Mouse (Mus musculus) stomach, postnatal 0 days (tissue): Measurements from ENCODE around the gene Lgr4. TPM values are rescaled to one million over a fixed set of nuclear protein-coding genes. Genes with fewer than 3 reads are reported as not detected.
A peak's percentile ranks its signal among the peaks of the same experiment; 100 is the strongest.

Experiments used
- ATAC-seq: fragments of 200-750 bp; cut with Nextera tagmentation; 2 replicates; pipeline ENCODE4 v1.8.0; 2017; ENCODE audit not compliant: low FRiP score, low TSS enrichment
- DNase-seq: peaks from one replicate; pipeline ENCODE4 v3.0.0-alpha.2; 2016; ENCODE audit warnings: low spot score
- H3K27ac ChIP-seq: fragments of 300-500 bp; sonication (generic); replicated peaks from 2 replicates; pipeline ENCODE4 v1.5.1; 2014; ENCODE audit warnings: mild to moderate bottlenecking, control low read depth
- H3K27me3 ChIP-seq: fragments of 300-500 bp; sonication (generic); 2 replicates; pipeline ENCODE4 v1.6.1; 2014; ENCODE audit warnings: low read length; ENCODE audit not compliant: control insufficient read depth, insufficient read depth
- H3K36me3 ChIP-seq: fragments of 300-500 bp; sonication (generic); 2 replicates; pipeline ENCODE4 v1.6.1; 2014; ENCODE audit warnings: low read length, mixed read lengths; ENCODE audit not compliant: control insufficient read depth, insufficient read depth
- H3K4me1 ChIP-seq: fragments of 300-500 bp; sonication (generic); replicated peaks from 2 replicates; pipeline ENCODE4 v1.6.1; 2014; ENCODE audit warnings: antibody characterized with exemption; ENCODE audit not compliant: control insufficient read depth, insufficient read depth
- H3K4me2 ChIP-seq: fragments of 300-500 bp; sonication (generic); replicated peaks from 2 replicates; pipeline ENCODE4 v1.6.1; 2014; ENCODE audit warnings: low read depth, mild to moderate bottlenecking, control low read depth, moderate library complexity
- H3K4me3 ChIP-seq: fragments of 300-500 bp; sonication (generic); 2 replicates; pipeline ENCODE4 v1.5.1; 2014; ENCODE audit warnings: low read depth, low read length, control low read depth
- H3K9ac ChIP-seq: fragments of 300-500 bp; sonication (generic); 2 replicates; pipeline ENCODE4 v1.6.1; 2014; ENCODE audit warnings: mild to moderate bottlenecking, low read length, control low read depth, mixed read lengths
- H3K9me3 ChIP-seq: fragments of 300-500 bp; sonication (generic); 2 replicates; pipeline ENCODE4 v1.6.1; 2016; ENCODE audit warnings: low read length; ENCODE audit not compliant: control insufficient read depth
- CTCF ChIP-seq: IDR thresholded peaks from 2 replicates; pipeline ENCODE4 v1.5.1; 2016; ENCODE audit warnings: antibody characterized with exemption, low read depth, mild to moderate bottlenecking, moderate library complexity
- EP300 ChIP-seq: optimal IDR thresholded peaks from 2 replicates; pipeline ENCODE3; 2016; ENCODE audit warnings: antibody characterized with exemption
- WGBS: fragments of 180-500 bp; shearing (Covaris S2); extraction: QIAGEN DNeasy Blood & Tissue Kit; methylation state at CpG from one replicate; pipeline ENCODE4 v1.1.7; 2014; 5-methylcytosine and 5-hydroxymethylcytosine counted together
- polyA plus RNA-seq: library from polyadenylated mRNA; unstranded; fragments of >200 nt; fragmentation: Nextera tagmentation; extraction: Ambion mirVana; gene quantifications from 2 replicates; pipeline ENCODE4 v1.2.1, GENCODE M21; 2015

Lgr4 gene
- polyA plus RNA-seq, 1 experiment from 2014 or later, result 15.0 TPM

GRCm38 (mm10) chr2:109890068-109890467 is 27.4 kb upstream of the Lgr4 start:
- 35% methylated on average over 4 of the region's 4 CpGs for WGBS
- peak overlapping the region; percentile 98 for H3K9ac ChIP-seq
- DNase-seq (no peak), ATAC-seq (no peak)
- peak overlapping the region; percentile 51 for H3K4me2 ChIP-seq
- peak overlapping the region; percentile 99 for H3K4me3 ChIP-seq
- peak; percentile 9 for TF ChIP-seq EP300
- peak; percentile 46 for TF ChIP-seq CTCF
- peaks cover 3% of the 10 kb centered on the region; the same call in 1 of the 2 replicates for H3K4me1 ChIP-seq
- H3K27me3 ChIP-seq, result no peaks in the 10 kb centered on the region
- no peak overlapping the region; the same call in 1 of the 2 replicates for H3K27ac ChIP-seq
- H3K36me3 ChIP-seq, result peaks cover 2% of the 10 kb centered on the region
- no peaks in the 10 kb centered on the region for H3K9me3 ChIP-seq

- Histone ChIP-seq H3K27ac (peak within 1 kb of the TSS; percentile 93), H3K27me3 (no peaks in the 10 kb centered on the region), H3K9ac (peak within 1 kb of the TSS; percentile 98), H3K4me2 (peak within 1 kb of the TSS; percentile 75), H3K36me3 (peaks cover 7% of the 10 kb centered on the region), H3K9me3 (no peaks in the 10 kb centered on the region), H3K4me3 (peak within 1 kb of the TSS; percentile 99), H3K4me1 (peaks cover 3% of the 10 kb centered on the region; the same call in 1 of the 2 replicates)
- TF ChIP-seq EP300 (no peak), CTCF (peak; percentile 5; the same call in 1 of the 2 replicates)
- 1% methylated on average over 33 of the region's 42 CpGs for WGBS
- DNase-seq (peak; percentile 95), ATAC-seq (peak; percentile 100)
Measured at GRCm38 (mm10) chr2:109890597-109890996, 26.9 kb upstream of the Lgr4 start, which contains the start of gene Lin7c. TSS of gene Lin7c (plus strand) at chr2:109890853.

- Histone ChIP-seq H3K27me3 (no peaks in the 10 kb centered on the region), H3K4me1 (peaks cover 3% of the 10 kb centered on the region; the same call in 1 of the 2 replicates), H3K27ac (peak overlapping the region; percentile 93), H3K4me3 (peak overlapping the region; percentile 99), H3K9ac (peak overlapping the region; percentile 98), H3K4me2 (peak overlapping the region; percentile 75), H3K9me3 (no peaks in the 10 kb centered on the region), H3K36me3 (peaks cover 10% of the 10 kb centered on the region)
- under 1% methylated on average over 33 of the region's 34 CpGs for WGBS
- DNase-seq, result no peak
- peak; percentile 79 for ATAC-seq
- TF ChIP-seq EP300 (no peak), CTCF (no peak)
Measured at GRCm38 (mm10) chr2:109891031-109891430, 26.4 kb upstream of the Lgr4 start.

GRCm38 (mm10) chr2:109891471-109891870 is 26.0 kb upstream of the Lgr4 start:
- Histone ChIP-seq H3K9me3 (no peaks in the 10 kb centered on the region), H3K27ac (peak overlapping the region; percentile 93), H3K27me3 (no peaks in the 10 kb centered on the region), H3K9ac (peak overlapping the region; percentile 98), H3K36me3 (peaks cover 15% of the 10 kb centered on the region), H3K4me2 (peak overlapping the region; percentile 75), H3K4me3 (peak overlapping the region; percentile 99), H3K4me1 (peaks cover 3% of the 10 kb centered on the region; the same call in 1 of the 2 replicates)
- WGBS, result 17% methylated on average over 4 of the region's 4 CpGs
- DNase-seq (no peak), ATAC-seq (no peak)
- TF ChIP-seq EP300 (no peak), CTCF (no peak)

- Histone ChIP-seq H3K27me3 (no peaks in the 10 kb centered on the region), H3K36me3 (peaks cover 23% of the 10 kb centered on the region), H3K9me3 (no peaks in the 10 kb centered on the region), H3K9ac (no peak overlapping the region), H3K4me1 (peaks cover 3% of the 10 kb centered on the region; the same call in 1 of the 2 replicates), H3K27ac (no peak overlapping the region), H3K4me2 (no peak overlapping the region), H3K4me3 (no peak overlapping the region)
- TF ChIP-seq EP300, result no peak
- peak; percentile 57 for TF ChIP-seq CTCF
- 78% methylated on average over 7 of the region's 7 CpGs for WGBS
- no peak for ATAC-seq
- DNase-seq, result no peak
Measured at GRCm38 (mm10) chr2:109896311-109896710, 21.1 kb upstream of the Lgr4 start.

GRCm38 (mm10) chr2:109902869-109903268 is 14.6 kb upstream of the Lgr4 start:
- no peak overlapping the region for H3K4me3 ChIP-seq
- H3K4me1 ChIP-seq, result no peaks in the 10 kb centered on the region
- 75% methylated on average over 7 of the region's 7 CpGs for WGBS
- no peaks in the 10 kb centered on the region for H3K27me3 ChIP-seq
- TF ChIP-seq CTCF, result no peak
- TF ChIP-seq EP300, result no peak
- no peak; the same call in 1 of the 2 replicates for ATAC-seq
- no peak overlapping the region for H3K27ac ChIP-seq
- H3K9me3 ChIP-seq, result no peaks in the 10 kb centered on the region
- H3K9ac ChIP-seq, result no peak overlapping the region
- no peak overlapping the region for H3K4me2 ChIP-seq
- DNase-seq, result no peak
- H3K36me3 ChIP-seq, result 0 out of 2 replicates have a peak, but pooled peaks cover 3% of the 10 kb centered on the region
